Mouse (Mus musculus): ENCODE data around the gene Smg6. TPM values are rescaled to one million over a fixed set of nuclear protein-coding genes. Genes with fewer than 3 reads are reported as not detected.

Gene Smg6
- 12.8 and 19.8 TPM in 2 replicates for polyA plus RNA-seq (2014; fragmentation: Nextera tagmentation; extraction: Ambion mirVana)

GRCm38 (mm10) chr11:74925577-74926387 is at the start of gene Smg6, which contains the start of gene Srr:
Gene Smg6, plus strand, starts transcription at chr11:74925823.
Gene Srr, minus strand, starts transcription at chr11:74925948.
- H3K4me3 ChIP-seq (ENCODE audit: low read length): peak within 1 kb of the TSS; percentile 91
- peak within 1 kb of the TSS; percentile 98 for H3K27ac ChIP-seq (ENCODE audit: low read depth, low read length)
- H3K4me1 ChIP-seq (ENCODE audit: control insufficient read depth, insufficient read depth, low read length): peaks cover 13% of the 10 kb centered on the region
- peak; percentile 96 for ATAC-seq (ENCODE audit: low FRiP score, low TSS enrichment)
- H3K36me3 ChIP-seq (ENCODE audit: control insufficient read depth, insufficient read depth, low read length): peaks cover 8% of the 10 kb centered on the region; the same call in 1 of the 2 replicates
- peak within 1 kb of the TSS; percentile 63 for H3K4me2 ChIP-seq (replicated peaks; ENCODE audit: low read depth, low read length)
- H3K27me3 ChIP-seq (ENCODE audit: control insufficient read depth, insufficient read depth, low read length): no peaks in the 10 kb centered on the region
- peak within 1 kb of the TSS; percentile 85 for H3K9ac ChIP-seq (ENCODE audit: low read depth, low read length)
- no peaks in the 10 kb centered on the region for H3K9me3 ChIP-seq (ENCODE audit: control insufficient read depth, low read length)
- under 1% methylated on average over 79 of the region's 88 CpGs for WGBS

GRCm38 (mm10) chr11:74876801-74877200 is 48.8 kb upstream of the Smg6 start:
- Histone ChIP-seq H3K4me2 (replicated peaks; ENCODE audit: low read depth, low read length) (no peak overlapping the region), H3K9me3 (ENCODE audit: control insufficient read depth, low read length) (no peaks in the 10 kb centered on the region), H3K36me3 (ENCODE audit: control insufficient read depth, insufficient read depth, low read length) (no peaks in the 10 kb centered on the region), H3K27ac (ENCODE audit: low read depth, low read length) (no peak overlapping the region), H3K27me3 (ENCODE audit: control insufficient read depth, insufficient read depth, low read length) (no peaks in the 10 kb centered on the region), H3K9ac (ENCODE audit: low read depth, low read length) (no peak overlapping the region), H3K4me3 (ENCODE audit: low read length) (no peak overlapping the region), H3K4me1 (ENCODE audit: control insufficient read depth, insufficient read depth, low read length) (peaks cover 2% of the 10 kb centered on the region; the same call in 1 of the 2 replicates)
- peak; percentile 63 for ATAC-seq (ENCODE audit: low FRiP score, low TSS enrichment)
- 3% methylated on average over 9 of the region's 9 CpGs for WGBS

- H3K9ac ChIP-seq (ENCODE audit: low read depth, low read length): no peak overlapping the region
- no peak for ATAC-seq (ENCODE audit: low FRiP score, low TSS enrichment)
- no peaks in the 10 kb centered on the region for H3K27me3 ChIP-seq (ENCODE audit: control insufficient read depth, insufficient read depth, low read length)
- no peaks in the 10 kb centered on the region for H3K4me1 ChIP-seq (ENCODE audit: control insufficient read depth, insufficient read depth, low read length)
- no peaks in the 10 kb centered on the region for H3K9me3 ChIP-seq (ENCODE audit: control insufficient read depth, low read length)
- no peaks in the 10 kb centered on the region for H3K36me3 ChIP-seq (ENCODE audit: control insufficient read depth, insufficient read depth, low read length)
- no peak overlapping the region for H3K4me3 ChIP-seq (ENCODE audit: low read length)
- whole genome bisulfite sequencing: 85% methylated on average over 9 of the region's 9 CpGs
- H3K27ac ChIP-seq (ENCODE audit: low read depth, low read length): no peak overlapping the region
- no peak overlapping the region for H3K4me2 ChIP-seq (replicated peaks; ENCODE audit: low read depth, low read length)
Observed at GRCm38 (mm10) chr11:74880999-74881398, 44.6 kb upstream of the Smg6 start.

- no peaks in the 10 kb centered on the region for H3K9me3 ChIP-seq (ENCODE audit: control insufficient read depth, low read length)
Observed at GRCm38 (mm10) chr11:74881979-74882378, 43.6 kb upstream of the Smg6 start.

GRCm38 (mm10) chr11:74883098-74883497 is 42.5 kb upstream of the Smg6 start:
- 91% methylated on average over 10 of the region's 10 CpGs for WGBS
- no peaks in the 10 kb centered on the region for H3K9me3 ChIP-seq (ENCODE audit: control insufficient read depth, low read length)
- ATAC-seq (ENCODE audit: low FRiP score, low TSS enrichment): no peak
- H3K27me3 ChIP-seq (ENCODE audit: control insufficient read depth, insufficient read depth, low read length): no peaks in the 10 kb centered on the region
- H3K4me3 ChIP-seq (ENCODE audit: low read length): no peak overlapping the region
- H3K4me2 ChIP-seq (replicated peaks; ENCODE audit: low read depth, low read length): no peak overlapping the region
- no peaks in the 10 kb centered on the region for H3K36me3 ChIP-seq (ENCODE audit: control insufficient read depth, insufficient read depth, low read length)
- H3K4me1 ChIP-seq (ENCODE audit: control insufficient read depth, insufficient read depth, low read length): no peaks in the 10 kb centered on the region
- H3K27ac ChIP-seq (ENCODE audit: low read depth, low read length): no peak overlapping the region
- H3K9ac ChIP-seq (ENCODE audit: low read depth, low read length): no peak overlapping the region

More at GRCm38 (mm10) chr11:74881979-74882378, 43.6 kb upstream of the Smg6 start:
- Histone ChIP-seq H3K27ac (ENCODE audit: low read depth, low read length) (no peak overlapping the region), H3K4me1 (ENCODE audit: control insufficient read depth, insufficient read depth, low read length) (no peaks in the 10 kb centered on the region), H3K36me3 (ENCODE audit: control insufficient read depth, insufficient read depth, low read length) (no peaks in the 10 kb centered on the region), H3K4me3 (ENCODE audit: low read length) (no peak overlapping the region), H3K4me2 (replicated peaks; ENCODE audit: low read depth, low read length) (no peak overlapping the region), H3K9ac (ENCODE audit: low read depth, low read length) (no peak overlapping the region), H3K27me3 (ENCODE audit: control insufficient read depth, insufficient read depth, low read length) (no peaks in the 10 kb centered on the region)
- 75% methylated on average over 14 of the region's 14 CpGs for WGBS
- no peak for ATAC-seq (ENCODE audit: low FRiP score, low TSS enrichment)

GRCm38 (mm10) chr11:74894619-74895018 is 31.0 kb upstream of the Smg6 start:
- Histone ChIP-seq H3K4me3 (ENCODE audit: low read length) (no peak overlapping the region), H3K9me3 (ENCODE audit: control insufficient read depth, low read length) (no peaks in the 10 kb centered on the region), H3K36me3 (ENCODE audit: control insufficient read depth, insufficient read depth, low read length) (peaks cover 3% of the 10 kb centered on the region; the same call in 1 of the 2 replicates), H3K4me1 (ENCODE audit: control insufficient read depth, insufficient read depth, low read length) (0 out of 2 replicates have a peak, but pooled peaks cover 7% of the 10 kb centered on the region), H3K27me3 (ENCODE audit: control insufficient read depth, insufficient read depth, low read length) (no peaks in the 10 kb centered on the region), H3K4me2 (replicated peaks; ENCODE audit: low read depth, low read length) (no peak overlapping the region), H3K9ac (ENCODE audit: low read depth, low read length) (no peak overlapping the region), H3K27ac (ENCODE audit: low read depth, low read length) (no peak overlapping the region)
- no peak for ATAC-seq (ENCODE audit: low FRiP score, low TSS enrichment)
- WGBS: 84% methylated on average over 4 of the region's 4 CpGs

GRCm38 (mm10) chr11:74895980-74896900 is 29.4 kb upstream of the Smg6 start:
- H3K9me3 ChIP-seq (ENCODE audit: control insufficient read depth, low read length): no peaks in the 10 kb centered on the region
- H3K4me1 ChIP-seq (ENCODE audit: control insufficient read depth, insufficient read depth, low read length): 0 out of 2 replicates have a peak, but pooled peaks cover 7% of the 10 kb centered on the region
- peaks cover 20% of the 10 kb centered on the region for H3K36me3 ChIP-seq (ENCODE audit: control insufficient read depth, insufficient read depth, low read length)
- H3K4me2 ChIP-seq (replicated peaks; ENCODE audit: low read depth, low read length): peak overlapping the region; percentile 98
- H3K9ac ChIP-seq (ENCODE audit: low read depth, low read length): peak overlapping the region; percentile 77
- WGBS: under 1% methylated on average over 53 of the region's 55 CpGs
- ATAC-seq (ENCODE audit: low FRiP score, low TSS enrichment): peak; percentile 72
- H3K27me3 ChIP-seq (ENCODE audit: control insufficient read depth, insufficient read depth, low read length): no peaks in the 10 kb centered on the region
- peak overlapping the region; percentile 85 for H3K27ac ChIP-seq (ENCODE audit: low read depth, low read length)
- H3K4me3 ChIP-seq (ENCODE audit: low read length): peak overlapping the region; percentile 77

GRCm38 (mm10) chr11:74896901-74897677 is 28.5 kb upstream of the Smg6 start, which contains the start of gene Sgsm2:
Gene Sgsm2, minus strand, starts transcription at chr11:74897060.
- H3K4me3 ChIP-seq (ENCODE audit: low read length): peak within 1 kb of the TSS; percentile 77
- peak within 1 kb of the TSS; percentile 85 for H3K27ac ChIP-seq (ENCODE audit: low read depth, low read length)
- H3K9ac ChIP-seq (ENCODE audit: low read depth, low read length): peak within 1 kb of the TSS; percentile 77
- peaks cover 28% of the 10 kb centered on the region for H3K36me3 ChIP-seq (ENCODE audit: control insufficient read depth, insufficient read depth, low read length)
- 0 out of 2 replicates have a peak, but pooled peaks cover 7% of the 10 kb centered on the region for H3K4me1 ChIP-seq (ENCODE audit: control insufficient read depth, insufficient read depth, low read length)
- peak; percentile 77 for ATAC-seq (ENCODE audit: low FRiP score, low TSS enrichment)
- peak within 1 kb of the TSS; percentile 98 for H3K4me2 ChIP-seq (replicated peaks; ENCODE audit: low read depth, low read length)
- no peaks in the 10 kb centered on the region for H3K27me3 ChIP-seq (ENCODE audit: control insufficient read depth, insufficient read depth, low read length)
- WGBS: under 1% methylated on average over 64 of the region's 74 CpGs
- H3K9me3 ChIP-seq (ENCODE audit: control insufficient read depth, low read length): no peaks in the 10 kb centered on the region

All from kidney, embryonic 14.5 days (tissue).